Mouse (Mus musculus): ENCODE results near the gene Tmem50b. TPM values are rescaled to one million over a fixed set of nuclear protein-coding genes. Genes with fewer than 3 reads are reported as not detected.

Gene Tmem50b
- polyA plus RNA-seq, 1 experiment from 2014 or later: 39.5 TPM

DNA sequence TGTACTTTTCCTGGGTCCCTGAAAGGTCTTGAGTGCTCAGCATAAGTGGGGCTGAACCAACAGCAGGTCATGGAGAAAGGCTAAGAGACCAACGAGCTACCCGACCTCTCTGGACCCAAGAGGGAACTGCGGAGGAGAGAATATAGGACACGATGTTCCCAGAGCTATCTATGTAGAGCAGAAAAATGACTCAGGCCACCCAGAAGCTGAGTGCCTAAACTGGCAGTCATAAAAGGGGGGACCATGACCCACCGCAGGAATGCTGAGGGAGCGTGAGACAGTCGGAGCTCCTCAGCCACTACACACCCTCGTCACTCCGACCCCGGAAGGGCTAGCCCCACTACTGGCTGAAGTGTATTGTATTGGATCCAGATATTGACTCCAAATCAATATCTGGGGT, 28.6 kb downstream of the Tmem50b start:
- no peak overlapping the region for H3K27ac ChIP-seq (replicated peaks; ENCODE audit: low read depth, low read length)
- ATAC-seq (ENCODE audit: low read depth) (no peak), DNase-seq (ENCODE audit: low spot score) (no peak)
- H3K4me3 ChIP-seq (ENCODE audit: low read depth, low read length): no peak overlapping the region
- H3K9me3 ChIP-seq (ENCODE audit: control insufficient read depth, low read length): no peaks in the 10 kb centered on the region
- no peak overlapping the region for H3K4me2 ChIP-seq (ENCODE audit: low read depth, low read length)
- WGBS: 86% methylated on average over 10 of the region's 10 CpGs
- H3K4me1 ChIP-seq (ENCODE audit: control insufficient read depth, insufficient read depth, low read length): no peaks in the 10 kb centered on the region
- H3K36me3 ChIP-seq (ENCODE audit: control insufficient read depth, insufficient read depth, low read length): peaks cover 10% of the 10 kb centered on the region; the same call in 1 of the 2 replicates
- no peaks in the 10 kb centered on the region for H3K27me3 ChIP-seq (replicated peaks; ENCODE audit: control insufficient read depth, insufficient read depth, low read length)
- H3K9ac ChIP-seq (ENCODE audit: low read depth, low read length): no peak overlapping the region

DNA sequence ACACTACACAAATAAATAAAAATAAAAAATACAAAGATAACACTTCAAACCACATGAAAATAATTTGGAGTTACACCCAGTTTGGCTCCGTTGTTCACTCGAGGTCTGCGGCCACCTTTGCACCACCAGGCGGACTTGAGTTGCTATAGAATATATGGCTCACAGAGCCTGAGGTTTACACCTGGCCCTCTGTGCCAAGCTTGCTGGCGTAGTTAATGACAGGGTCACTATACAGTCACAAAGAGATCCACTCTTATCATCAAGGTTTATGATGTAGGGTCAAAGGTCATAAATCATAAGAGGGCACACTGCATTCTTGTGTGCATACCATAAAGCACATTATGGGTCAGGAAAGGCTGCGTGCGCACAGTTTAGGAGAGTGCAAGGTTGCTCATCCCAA, 31.6 kb downstream of the Tmem50b start:
- Histone ChIP-seq H3K4me1 (ENCODE audit: control insufficient read depth, insufficient read depth, low read length) (no peaks in the 10 kb centered on the region), H3K27me3 (replicated peaks; ENCODE audit: control insufficient read depth, insufficient read depth, low read length) (no peaks in the 10 kb centered on the region), H3K27ac (replicated peaks; ENCODE audit: low read depth, low read length) (no peak overlapping the region), H3K9ac (ENCODE audit: low read depth, low read length) (no peak overlapping the region), H3K4me3 (ENCODE audit: low read depth, low read length) (no peak overlapping the region), H3K36me3 (ENCODE audit: control insufficient read depth, insufficient read depth, low read length) (peaks cover 34% of the 10 kb centered on the region), H3K4me2 (ENCODE audit: low read depth, low read length) (no peak overlapping the region), H3K9me3 (ENCODE audit: control insufficient read depth, low read length) (no peaks in the 10 kb centered on the region)
- ATAC-seq (ENCODE audit: low read depth) (no peak), DNase-seq (ENCODE audit: low spot score) (no peak)
- WGBS: 84% methylated on average over 7 of the region's 7 CpGs

DNA sequence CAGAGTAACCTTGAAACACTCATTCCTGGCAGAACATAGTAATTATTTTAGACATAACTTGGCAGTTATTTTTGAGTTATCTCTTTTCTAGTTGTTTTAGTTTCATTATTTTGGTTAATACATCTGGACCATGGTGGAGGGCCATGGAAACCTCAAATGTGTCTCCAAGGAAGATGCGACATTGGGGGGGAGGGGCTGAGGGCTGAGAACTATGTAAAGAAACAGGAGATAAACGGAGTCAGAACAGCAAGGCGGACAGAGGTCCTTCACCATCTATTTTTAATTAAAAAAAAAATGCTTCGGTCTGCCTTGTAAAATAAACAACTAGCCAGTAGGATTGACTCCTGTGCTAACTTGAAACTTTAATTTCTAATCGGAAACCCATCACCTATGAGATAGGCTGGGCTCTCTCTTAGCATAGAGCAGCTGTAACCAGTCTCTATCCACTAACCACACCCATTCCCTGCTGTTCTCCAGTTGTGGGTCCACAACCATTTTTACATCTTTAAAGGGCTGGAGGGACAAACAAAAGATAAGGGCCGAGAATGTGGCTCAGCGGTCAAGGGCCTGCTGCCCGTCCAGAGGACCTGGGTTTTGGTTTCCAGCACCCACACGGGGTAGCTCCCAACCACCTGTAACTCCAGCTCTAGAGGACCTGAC, 32.2 kb downstream of the Tmem50b start:
- no peaks in the 10 kb centered on the region for H3K9me3 ChIP-seq (ENCODE audit: control insufficient read depth, low read length)
- ATAC-seq (ENCODE audit: low read depth) (no peak), DNase-seq (ENCODE audit: low spot score) (no peak)
- H3K4me1 ChIP-seq (ENCODE audit: control insufficient read depth, insufficient read depth, low read length): no peaks in the 10 kb centered on the region
- peaks cover 37% of the 10 kb centered on the region for H3K36me3 ChIP-seq (ENCODE audit: control insufficient read depth, insufficient read depth, low read length)
- H3K27me3 ChIP-seq (replicated peaks; ENCODE audit: control insufficient read depth, insufficient read depth, low read length): no peaks in the 10 kb centered on the region
- H3K27ac ChIP-seq (replicated peaks; ENCODE audit: low read depth, low read length): no peak overlapping the region
- no peak overlapping the region for H3K4me3 ChIP-seq (ENCODE audit: low read depth, low read length)
- WGBS: 70% methylated on average over 9 of the region's 9 CpGs
- no peak overlapping the region for H3K4me2 ChIP-seq (ENCODE audit: low read depth, low read length)
- no peak overlapping the region for H3K9ac ChIP-seq (ENCODE audit: low read depth, low read length)

DNA sequence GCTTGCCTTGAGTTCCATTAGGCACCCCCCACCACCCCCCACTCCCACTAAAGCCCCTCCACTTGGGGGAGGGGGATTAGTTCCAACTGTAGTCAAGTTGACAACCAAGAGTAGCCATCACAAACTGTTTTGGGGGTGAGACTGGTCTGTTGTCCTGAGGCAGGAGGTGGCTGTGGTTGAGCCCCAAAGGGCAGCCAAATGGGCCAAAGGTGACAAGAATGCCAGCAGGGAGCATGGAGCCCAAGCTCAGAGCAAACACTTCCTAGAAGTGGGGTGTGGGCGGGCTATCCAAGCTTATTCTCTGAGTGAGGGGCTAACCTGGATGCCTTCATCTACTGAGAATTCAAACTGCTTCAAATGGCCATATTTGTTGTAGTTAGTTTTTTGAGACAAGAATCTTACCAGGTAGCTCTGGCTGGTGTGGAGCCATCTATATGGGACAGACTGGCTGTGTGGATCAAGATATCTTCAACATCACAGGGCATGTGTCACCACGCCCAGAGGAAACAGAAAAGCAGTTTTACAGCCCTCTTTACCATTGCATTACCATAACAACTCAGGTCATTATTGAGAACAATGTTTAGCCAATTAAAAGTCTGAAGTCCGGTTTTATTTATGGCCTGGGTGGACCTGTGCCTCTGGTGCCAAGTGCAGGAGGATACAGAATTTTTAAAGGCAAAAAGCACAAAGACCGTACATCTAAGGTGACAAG, 32.9 kb downstream of the Tmem50b start:
- Histone ChIP-seq H3K4me2 (ENCODE audit: low read depth, low read length) (no peak overlapping the region), H3K27ac (replicated peaks; ENCODE audit: low read depth, low read length) (no peak overlapping the region), H3K36me3 (ENCODE audit: control insufficient read depth, insufficient read depth, low read length) (peaks cover 44% of the 10 kb centered on the region), H3K4me3 (ENCODE audit: low read depth, low read length) (no peak overlapping the region), H3K9ac (ENCODE audit: low read depth, low read length) (no peak overlapping the region), H3K27me3 (replicated peaks; ENCODE audit: control insufficient read depth, insufficient read depth, low read length) (no peaks in the 10 kb centered on the region), H3K9me3 (ENCODE audit: control insufficient read depth, low read length) (no peaks in the 10 kb centered on the region), H3K4me1 (ENCODE audit: control insufficient read depth, insufficient read depth, low read length) (no peaks in the 10 kb centered on the region)
- WGBS: 84% methylated on average over 4 of the region's 4 CpGs
- DNase-seq (ENCODE audit: low spot score): no peak
- no peak for ATAC-seq (ENCODE audit: low read depth)

DNA sequence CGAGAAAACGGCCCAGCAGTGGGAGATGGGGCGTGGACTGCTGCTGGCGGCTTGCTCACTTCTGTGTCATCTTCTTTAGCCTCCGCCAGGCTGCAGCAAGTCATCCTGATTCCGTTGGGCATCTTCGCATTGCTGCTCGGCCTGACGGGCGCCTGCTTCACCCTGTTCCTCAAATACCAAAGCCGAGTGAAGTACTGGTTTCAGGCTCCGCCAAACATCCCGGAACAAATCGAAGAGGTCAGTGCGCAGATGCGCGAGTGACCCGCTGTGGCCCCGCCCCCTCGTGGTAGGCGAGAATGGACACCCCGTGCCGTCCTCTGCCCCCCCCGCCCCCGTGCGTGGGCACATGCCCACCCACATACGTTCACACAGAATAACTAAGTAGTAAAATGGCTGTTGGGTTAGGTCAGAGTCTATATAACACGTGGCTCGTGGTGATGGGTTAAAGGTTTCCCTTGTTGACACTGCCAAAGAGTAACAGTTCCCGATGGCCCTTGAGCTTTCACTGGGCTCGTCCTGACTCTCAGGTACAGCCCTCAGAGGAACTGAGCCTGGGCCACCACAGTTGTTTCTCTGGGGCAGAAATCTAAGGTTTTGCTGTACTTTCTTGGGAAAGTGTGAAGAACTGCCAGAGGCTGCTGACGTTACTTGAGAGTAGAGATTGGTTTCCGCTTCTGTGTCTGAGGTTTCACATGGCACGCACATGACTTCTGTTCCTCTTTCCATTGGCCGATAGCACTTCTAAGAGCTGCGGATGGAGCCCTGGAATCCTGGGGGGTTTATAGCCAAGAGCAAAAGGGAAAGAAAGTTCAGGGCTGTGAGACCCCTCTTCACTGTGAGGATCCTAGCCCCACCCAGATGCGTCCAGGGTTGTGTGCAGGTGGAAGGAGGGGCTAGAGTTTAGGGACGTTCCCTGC, 35.8 kb downstream of the Tmem50b start:
- H3K27me3 ChIP-seq (replicated peaks; ENCODE audit: control insufficient read depth, insufficient read depth, low read length): no peaks in the 10 kb centered on the region
- H3K4me3 ChIP-seq (ENCODE audit: low read depth, low read length): no peak overlapping the region
- peaks cover 64% of the 10 kb centered on the region for H3K36me3 ChIP-seq (ENCODE audit: control insufficient read depth, insufficient read depth, low read length)
- no peaks in the 10 kb centered on the region for H3K9me3 ChIP-seq (ENCODE audit: control insufficient read depth, low read length)
- no peak overlapping the region for H3K9ac ChIP-seq (ENCODE audit: low read depth, low read length)
- H3K4me1 ChIP-seq (ENCODE audit: control insufficient read depth, insufficient read depth, low read length): no peaks in the 10 kb centered on the region
- no peak overlapping the region for H3K27ac ChIP-seq (replicated peaks; ENCODE audit: low read depth, low read length)
- H3K4me2 ChIP-seq (ENCODE audit: low read depth, low read length): no peak overlapping the region
- WGBS: 73% methylated on average over 38 of the region's 38 CpGs
- ATAC-seq (ENCODE audit: low read depth) (no peak), DNase-seq (ENCODE audit: low spot score) (no peak)

DNA sequence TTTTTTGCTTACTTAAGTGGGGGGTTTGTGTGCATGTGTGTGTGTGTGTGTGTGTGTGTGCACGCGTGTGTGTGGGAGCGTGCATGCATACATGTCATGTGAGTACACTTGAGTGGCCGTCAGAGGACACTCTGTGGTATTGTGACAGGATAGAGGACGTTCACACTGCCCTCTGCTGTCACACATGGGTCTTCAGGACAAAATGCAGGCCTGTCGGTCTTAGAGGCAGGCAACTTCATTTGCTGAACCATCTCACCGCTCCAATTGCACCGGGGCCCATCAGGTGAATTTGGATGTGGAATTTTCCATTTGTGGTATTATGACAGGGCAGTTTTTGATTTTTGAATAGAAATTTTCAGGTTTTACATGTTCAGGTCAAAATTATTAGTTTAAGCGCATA, 36.5 kb downstream of the Tmem50b start:
- ATAC-seq (ENCODE audit: low read depth) (0 out of 2 replicates have a peak, but pooled peaks have one; percentile 23), DNase-seq (ENCODE audit: low spot score) (no peak)
- H3K9me3 ChIP-seq (ENCODE audit: control insufficient read depth, low read length): no peaks in the 10 kb centered on the region
- peaks cover 64% of the 10 kb centered on the region for H3K36me3 ChIP-seq (ENCODE audit: control insufficient read depth, insufficient read depth, low read length)
- no peak overlapping the region for H3K9ac ChIP-seq (ENCODE audit: low read depth, low read length)
- H3K4me3 ChIP-seq (ENCODE audit: low read depth, low read length): no peak overlapping the region
- no peaks in the 10 kb centered on the region for H3K27me3 ChIP-seq (replicated peaks; ENCODE audit: control insufficient read depth, insufficient read depth, low read length)
- no peaks in the 10 kb centered on the region; the same call in 1 of the 2 replicates for H3K4me1 ChIP-seq (ENCODE audit: control insufficient read depth, insufficient read depth, low read length)
- H3K27ac ChIP-seq (replicated peaks; ENCODE audit: low read depth, low read length): no peak overlapping the region
- 62% methylated on average over 9 of the region's 9 CpGs for WGBS
- H3K4me2 ChIP-seq (ENCODE audit: low read depth, low read length): no peak overlapping the region

DNA sequence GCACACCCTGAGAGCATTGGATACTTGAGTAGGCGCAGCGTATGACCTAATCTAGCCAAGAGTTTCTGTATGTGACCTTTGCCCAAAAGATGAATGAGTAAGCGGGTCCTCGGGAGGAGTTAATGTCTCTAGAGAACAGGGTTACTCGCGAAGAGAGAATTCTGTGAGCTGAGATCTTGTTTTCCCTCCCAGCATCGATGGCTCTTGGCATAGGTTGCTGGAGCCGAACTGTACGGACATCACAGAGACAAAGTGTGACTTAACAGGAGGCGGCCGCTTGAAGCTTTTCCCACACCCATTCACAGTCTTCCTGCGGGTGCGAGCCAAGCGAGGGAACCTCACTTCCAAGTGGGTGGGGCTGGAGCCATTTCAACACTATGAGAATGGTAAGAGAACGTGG, 39.9 kb downstream of the Tmem50b start:
- no peak overlapping the region for H3K4me2 ChIP-seq (ENCODE audit: low read depth, low read length)
- H3K36me3 ChIP-seq (ENCODE audit: control insufficient read depth, insufficient read depth, low read length): peaks cover 47% of the 10 kb centered on the region
- H3K4me1 ChIP-seq (ENCODE audit: control insufficient read depth, insufficient read depth, low read length): peaks cover 14% of the 10 kb centered on the region
- DNase-seq (ENCODE audit: low spot score): no peak
- no peak overlapping the region for H3K9ac ChIP-seq (ENCODE audit: low read depth, low read length)
- 85% methylated on average over 15 of the region's 15 CpGs for WGBS
- no peak overlapping the region for H3K4me3 ChIP-seq (ENCODE audit: low read depth, low read length)
- no peaks in the 10 kb centered on the region for H3K27me3 ChIP-seq (replicated peaks; ENCODE audit: control insufficient read depth, insufficient read depth, low read length)
- no peak for ATAC-seq (ENCODE audit: low read depth)
- no peak overlapping the region for H3K27ac ChIP-seq (replicated peaks; ENCODE audit: low read depth, low read length)
- no peaks in the 10 kb centered on the region for H3K9me3 ChIP-seq (ENCODE audit: control insufficient read depth, low read length)

DNA sequence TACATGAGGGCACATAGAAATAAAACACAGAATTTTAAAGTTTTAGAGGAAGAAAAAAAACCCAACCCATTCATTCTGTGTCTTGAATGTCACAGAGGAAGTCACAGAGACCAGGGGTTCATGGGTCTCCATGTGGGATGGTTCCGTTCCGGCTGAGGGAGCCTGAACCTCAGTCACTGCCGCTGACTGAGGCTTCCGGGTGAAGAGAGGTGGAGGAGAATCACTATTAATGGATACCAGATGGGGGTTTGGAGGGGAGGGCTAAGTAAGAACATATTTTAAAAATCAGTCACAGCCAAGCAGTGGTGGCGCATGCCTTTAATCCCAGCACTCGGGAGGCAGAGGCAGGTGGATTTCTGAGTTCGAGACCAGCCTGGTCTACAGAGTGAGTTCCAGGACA, 40.4 kb downstream of the Tmem50b start:
- Histone ChIP-seq H3K9ac (ENCODE audit: low read depth, low read length) (no peak overlapping the region), H3K9me3 (ENCODE audit: control insufficient read depth, low read length) (no peaks in the 10 kb centered on the region), H3K4me1 (ENCODE audit: control insufficient read depth, insufficient read depth, low read length) (peaks cover 14% of the 10 kb centered on the region), H3K4me3 (ENCODE audit: low read depth, low read length) (no peak overlapping the region), H3K36me3 (ENCODE audit: control insufficient read depth, insufficient read depth, low read length) (peaks cover 42% of the 10 kb centered on the region), H3K4me2 (ENCODE audit: low read depth, low read length) (no peak overlapping the region), H3K27me3 (replicated peaks; ENCODE audit: control insufficient read depth, insufficient read depth, low read length) (no peaks in the 10 kb centered on the region), H3K27ac (replicated peaks; ENCODE audit: low read depth, low read length) (peak overlapping the region; percentile 42)
- ATAC-seq (ENCODE audit: low read depth) (no peak), DNase-seq (ENCODE audit: low spot score) (peak; percentile 51)
- 45% methylated on average over 7 of the region's 7 CpGs for WGBS
